Mouse (Mus musculus): ENCODE measurements around the gene Mogat1. TPM values are rescaled to one million over a fixed set of nuclear protein-coding genes. Genes with fewer than 3 reads are reported as not detected.

The Mogat1 gene
- polyA plus RNA-seq, 1 experiment from 2014 or later = 0.37 TPM

GRCm38 (mm10) chr1:78512756-78513155 lies 2.0 kb downstream of the Mogat1 start:
- ATAC-seq (ENCODE audit: insufficient read depth, low FRiP score, low read depth) = no peak
- H3K4me1 ChIP-seq = peaks cover 5% of the 10 kb centered on the region
- no peaks in the 10 kb centered on the region for H3K27me3 ChIP-seq (replicated peaks)

GRCm38 (mm10) chr1:78518907-78519306 lies 8.1 kb downstream of the Mogat1 start:
- Histone ChIP-seq H3K9ac (no peak overlapping the region), H3K36me3 (no peaks in the 10 kb centered on the region), H3K27ac (no peak overlapping the region), H3K4me1 (no peaks in the 10 kb centered on the region), H3K27me3 (replicated peaks) (no peaks in the 10 kb centered on the region), H3K9me3 (no peaks in the 10 kb centered on the region), H3K4me2 (no peak overlapping the region), H3K4me3 (replicated peaks) (no peak overlapping the region)
- ATAC-seq (ENCODE audit: insufficient read depth, low FRiP score, low read depth) = no peak
- WGBS = 85% methylated on average over 7 of the region's 7 CpGs

More at GRCm38 (mm10) chr1:78512756-78513155, 2.0 kb downstream of the Mogat1 start:
- Histone ChIP-seq H3K9me3 (no peaks in the 10 kb centered on the region), H3K4me2 (no peak overlapping the region), H3K36me3 (no peaks in the 10 kb centered on the region), H3K4me3 (replicated peaks) (no peak overlapping the region), H3K9ac (no peak overlapping the region), H3K27ac (no peak overlapping the region)
- 73% methylated on average over 8 of the region's 8 CpGs for WGBS

GRCm38 (mm10) chr1:78525189-78525886 lies 14.5 kb downstream of the Mogat1 start:
- Histone ChIP-seq H3K9me3 (no peaks in the 10 kb centered on the region), H3K9ac (no peak overlapping the region), H3K36me3 (no peaks in the 10 kb centered on the region), H3K4me2 (no peak overlapping the region), H3K4me3 (replicated peaks) (no peak overlapping the region), H3K27ac (no peak overlapping the region), H3K27me3 (replicated peaks) (no peaks in the 10 kb centered on the region), H3K4me1 (no peaks in the 10 kb centered on the region)
- 49% methylated on average over 23 of the region's 23 CpGs for WGBS
- no peak for ATAC-seq (ENCODE audit: insufficient read depth, low FRiP score, low read depth)

DNA sequence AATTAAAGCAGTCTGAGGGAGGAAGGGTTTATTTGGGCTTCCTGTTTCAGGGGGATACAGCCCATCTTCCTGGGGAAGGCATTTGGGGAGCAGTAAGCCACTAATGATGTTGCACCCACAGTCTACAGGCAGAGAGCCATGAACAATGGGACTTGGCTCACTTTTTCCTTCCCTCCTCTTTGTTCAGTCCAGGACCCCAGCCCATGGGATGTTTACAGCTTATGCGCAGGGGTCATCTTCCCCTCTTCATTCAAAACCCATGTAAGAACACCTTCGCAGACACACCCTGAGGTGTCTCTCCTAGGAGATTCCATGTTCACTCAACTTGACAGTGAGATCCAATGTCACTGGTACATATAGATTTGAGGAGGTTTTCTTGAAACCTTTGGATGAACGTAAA lies 17.6 kb downstream of the Mogat1 start:
- H3K36me3 ChIP-seq = no peaks in the 10 kb centered on the region
- no peak for ATAC-seq (ENCODE audit: insufficient read depth, low FRiP score, low read depth)
- no peak overlapping the region for H3K27ac ChIP-seq
- H3K4me3 ChIP-seq (replicated peaks) = no peak overlapping the region
- no peak overlapping the region for H3K4me2 ChIP-seq
- no peaks in the 10 kb centered on the region for H3K4me1 ChIP-seq
- H3K9me3 ChIP-seq = no peaks in the 10 kb centered on the region
- 98% methylated on average over 3 of the region's 3 CpGs for WGBS
- no peaks in the 10 kb centered on the region for H3K27me3 ChIP-seq (replicated peaks)
- no peak overlapping the region for H3K9ac ChIP-seq

DNA sequence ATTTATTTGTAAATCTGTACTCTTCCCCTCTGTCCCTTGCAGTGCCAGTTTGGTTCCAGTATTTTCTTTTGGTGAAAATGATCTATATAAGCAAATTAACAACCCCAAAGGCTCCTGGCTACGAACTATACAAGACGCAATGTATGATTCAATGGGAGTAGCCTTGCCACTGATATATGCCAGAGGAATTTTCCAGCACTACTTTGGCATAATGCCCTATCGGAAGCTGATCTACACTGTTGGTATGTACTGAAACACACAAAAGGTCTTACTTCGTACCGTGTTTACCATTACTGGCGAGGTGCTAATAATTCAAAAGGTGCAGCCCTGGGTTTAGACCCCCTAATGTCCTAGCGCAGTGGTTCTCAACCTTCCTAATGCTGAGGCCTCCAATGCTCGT lies 18.2 kb downstream of the Mogat1 start:
- Histone ChIP-seq H3K9me3 (no peaks in the 10 kb centered on the region), H3K4me3 (replicated peaks) (no peak overlapping the region), H3K27ac (no peak overlapping the region), H3K27me3 (replicated peaks) (no peaks in the 10 kb centered on the region), H3K4me1 (no peaks in the 10 kb centered on the region), H3K36me3 (no peaks in the 10 kb centered on the region), H3K4me2 (no peak overlapping the region), H3K9ac (no peak overlapping the region)
- ATAC-seq (ENCODE audit: insufficient read depth, low FRiP score, low read depth) = no peak
- 80% methylated on average over 8 of the region's 8 CpGs for WGBS

DNA sequence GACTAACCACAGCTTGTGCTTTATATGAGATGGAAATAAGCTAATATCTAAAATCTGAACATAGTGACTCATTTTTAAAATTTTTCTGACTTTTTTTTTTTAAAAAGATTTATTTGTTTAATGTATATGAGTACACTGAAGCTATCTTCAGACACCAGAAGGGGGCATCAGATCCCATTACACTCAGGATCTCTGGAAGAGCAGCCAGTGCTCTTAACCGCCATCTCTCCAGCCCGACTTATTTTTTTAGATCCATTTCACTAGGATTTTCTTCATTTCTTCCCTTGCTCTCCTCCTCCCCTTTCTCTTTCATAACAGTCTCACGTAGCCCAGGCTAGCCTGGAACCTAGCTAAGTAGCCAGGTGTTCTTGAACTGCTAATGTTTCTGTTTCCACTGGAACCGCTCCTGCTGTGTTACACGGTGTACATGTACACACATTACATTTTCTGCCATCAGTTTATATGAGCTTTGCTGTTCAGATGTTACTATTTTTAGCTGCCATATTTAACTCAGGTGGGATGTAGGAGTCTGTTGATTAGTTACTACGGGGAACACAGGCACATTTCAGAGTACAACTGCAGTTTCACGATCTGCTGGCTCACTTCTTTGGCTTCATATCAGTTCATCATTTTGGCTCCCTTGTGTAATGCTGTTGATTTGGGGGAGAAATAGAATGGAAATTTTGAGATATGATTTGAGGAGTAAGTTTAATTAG lies 19.9 kb downstream of the Mogat1 start:
- Histone ChIP-seq H3K4me1 (no peaks in the 10 kb centered on the region), H3K4me3 (replicated peaks) (no peak overlapping the region), H3K4me2 (no peak overlapping the region), H3K27ac (no peak overlapping the region), H3K27me3 (replicated peaks) (no peaks in the 10 kb centered on the region), H3K36me3 (no peaks in the 10 kb centered on the region), H3K9ac (no peak overlapping the region), H3K9me3 (no peaks in the 10 kb centered on the region)
- no peak for ATAC-seq (ENCODE audit: insufficient read depth, low FRiP score, low read depth)
- 67% methylated on average over 7 of the region's 7 CpGs for WGBS

- H3K36me3 ChIP-seq = no peaks in the 10 kb centered on the region
- ATAC-seq (ENCODE audit: insufficient read depth, low FRiP score, low read depth) = no peak
- no peaks in the 10 kb centered on the region for H3K4me1 ChIP-seq
- H3K9me3 ChIP-seq = no peaks in the 10 kb centered on the region
- H3K4me3 ChIP-seq (replicated peaks) = no peak overlapping the region
- WGBS = 68% methylated on average over 15 of the region's 15 CpGs
- H3K4me2 ChIP-seq = no peak overlapping the region
- no peak overlapping the region for H3K27ac ChIP-seq
- no peak overlapping the region for H3K9ac ChIP-seq
- no peaks in the 10 kb centered on the region for H3K27me3 ChIP-seq (replicated peaks)
These were observed 21.5 kb downstream of the Mogat1 start for GRCm38 (mm10) chr1:78532184-78532800.

- 80% methylated on average over 9 of the region's 9 CpGs for WGBS
- Histone ChIP-seq H3K27me3 (replicated peaks) (no peaks in the 10 kb centered on the region), H3K9me3 (no peaks in the 10 kb centered on the region), H3K9ac (no peak overlapping the region), H3K27ac (no peak overlapping the region), H3K4me2 (no peak overlapping the region), H3K36me3 (no peaks in the 10 kb centered on the region), H3K4me1 (no peaks in the 10 kb centered on the region), H3K4me3 (replicated peaks) (no peak overlapping the region)
- no peak for ATAC-seq (ENCODE audit: insufficient read depth, low FRiP score, low read depth)
These were observed 23.8 kb downstream of the Mogat1 start for GRCm38 (mm10) chr1:78534428-78535150.

DNA sequence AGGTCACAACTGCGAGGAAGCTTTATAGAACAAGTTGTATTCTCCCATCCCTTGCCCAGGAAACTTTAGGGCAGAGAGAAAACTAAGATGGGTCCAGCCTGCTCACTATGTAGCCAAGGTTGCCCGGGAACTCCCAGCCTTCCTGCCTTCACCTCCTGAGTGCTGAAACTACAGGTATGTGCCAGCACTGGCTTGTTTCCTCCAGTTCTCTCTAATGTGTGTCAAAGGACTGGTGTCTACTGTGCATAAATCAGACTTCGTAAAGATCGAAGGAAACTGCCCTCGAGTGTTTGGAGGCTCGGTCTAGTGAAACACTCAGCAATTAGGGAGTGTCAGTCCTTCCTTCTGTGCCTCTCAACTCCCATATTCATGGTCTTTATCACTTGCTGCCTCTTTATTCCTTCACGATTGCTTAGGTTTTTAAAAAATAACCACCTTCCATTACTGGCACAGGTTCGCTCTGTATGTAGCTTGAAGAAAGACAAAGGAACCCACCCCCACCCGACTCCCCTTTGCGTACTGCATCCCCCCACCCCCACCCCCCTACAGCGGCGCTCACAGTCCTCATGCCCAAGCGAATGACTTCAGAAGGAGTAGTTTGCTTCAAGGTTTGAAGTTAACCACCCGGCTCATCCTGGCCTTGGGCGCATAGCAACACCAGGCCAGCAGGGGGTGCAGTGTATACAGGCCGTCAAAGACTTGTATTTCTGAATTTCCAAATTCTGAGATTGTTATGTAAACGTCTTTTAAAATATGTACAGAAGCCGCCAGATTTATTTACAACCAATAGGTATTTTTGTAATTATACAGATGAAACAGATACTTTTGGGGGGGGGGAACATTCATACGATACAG lies 25.7 kb downstream of the Mogat1 start:
- H3K4me3 ChIP-seq (replicated peaks) = no peak overlapping the region
- WGBS = 33% methylated on average over 19 of the region's 19 CpGs
- no peaks in the 10 kb centered on the region for H3K4me1 ChIP-seq
- H3K9ac ChIP-seq = no peak overlapping the region
- H3K9me3 ChIP-seq = no peaks in the 10 kb centered on the region
- H3K27ac ChIP-seq = no peak overlapping the region
- H3K36me3 ChIP-seq = no peaks in the 10 kb centered on the region
- ATAC-seq (ENCODE audit: insufficient read depth, low FRiP score, low read depth) = no peak
- H3K4me2 ChIP-seq = peak overlapping the region; percentile 68
- H3K27me3 ChIP-seq (replicated peaks) = no peaks in the 10 kb centered on the region

- no peaks in the 10 kb centered on the region for H3K27me3 ChIP-seq (replicated peaks)
- 36% methylated on average over 16 of the region's 16 CpGs for WGBS
- H3K4me1 ChIP-seq = no peaks in the 10 kb centered on the region
- peak overlapping the region; percentile 33 for H3K4me3 ChIP-seq (replicated peaks)
- H3K4me2 ChIP-seq = peak overlapping the region; percentile 68
- peak overlapping the region; percentile 16; the same call in 1 of the 2 replicates for H3K9ac ChIP-seq
- no peaks in the 10 kb centered on the region for H3K36me3 ChIP-seq
- no peak overlapping the region for H3K27ac ChIP-seq
- no peaks in the 10 kb centered on the region for H3K9me3 ChIP-seq
- peak; percentile 70; the same call in 1 of the 2 replicates for ATAC-seq (ENCODE audit: insufficient read depth, low FRiP score, low read depth)
These were observed 26.8 kb downstream of the Mogat1 start for GRCm38 (mm10) chr1:78537494-78538010.

- 54% methylated on average over 5 of the region's 5 CpGs for WGBS
- H3K27ac ChIP-seq = no peak overlapping the region
- no peak overlapping the region for H3K4me3 ChIP-seq (replicated peaks)
- no peaks in the 10 kb centered on the region for H3K36me3 ChIP-seq
- H3K27me3 ChIP-seq (replicated peaks) = no peaks in the 10 kb centered on the region
- no peak overlapping the region for H3K9ac ChIP-seq
- no peaks in the 10 kb centered on the region for H3K9me3 ChIP-seq
- H3K4me1 ChIP-seq = no peaks in the 10 kb centered on the region
- ATAC-seq (ENCODE audit: insufficient read depth, low FRiP score, low read depth) = no peak
- no peak overlapping the region for H3K4me2 ChIP-seq
These were observed 27.6 kb downstream of the Mogat1 start for GRCm38 (mm10) chr1:78538396-78538795.
